Mouse (Mus musculus) frontal cortex, adult (tissue): ENCODE data around the gene Eng.

Experiments
- ATAC-seq: cut with Nextera tagmentation; 2 replicates; pipeline ENCODE4 v1.9.2; 2017; ENCODE audit warnings: mild to moderate bottlenecking, moderate library complexity, mixed read lengths; ENCODE audit not compliant: low TSS enrichment

Eng gene

DNA sequence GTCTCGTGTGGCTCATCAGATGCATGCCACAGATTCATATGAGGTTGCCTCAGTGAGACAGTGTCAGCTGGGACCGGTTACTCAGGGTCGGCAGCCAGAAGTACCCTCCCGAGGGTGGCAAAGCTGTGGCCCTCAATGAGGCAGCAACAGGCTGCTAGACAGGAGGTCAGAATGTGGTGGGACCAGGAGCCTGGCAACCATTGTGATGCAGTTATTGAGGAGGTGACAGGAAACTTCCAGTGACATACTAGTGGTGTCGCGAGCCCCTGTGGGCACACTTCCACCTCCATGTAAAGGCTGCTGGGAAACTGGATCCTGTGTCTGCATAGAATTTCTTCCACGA is 24.9 kb upstream of the Eng start, which contains the start of gene Ak1:
Gene Ak1 (plus strand): TSS at position 242 of the 343 bp plus-strand sequence.
- no peak for ATAC-seq

DNA sequence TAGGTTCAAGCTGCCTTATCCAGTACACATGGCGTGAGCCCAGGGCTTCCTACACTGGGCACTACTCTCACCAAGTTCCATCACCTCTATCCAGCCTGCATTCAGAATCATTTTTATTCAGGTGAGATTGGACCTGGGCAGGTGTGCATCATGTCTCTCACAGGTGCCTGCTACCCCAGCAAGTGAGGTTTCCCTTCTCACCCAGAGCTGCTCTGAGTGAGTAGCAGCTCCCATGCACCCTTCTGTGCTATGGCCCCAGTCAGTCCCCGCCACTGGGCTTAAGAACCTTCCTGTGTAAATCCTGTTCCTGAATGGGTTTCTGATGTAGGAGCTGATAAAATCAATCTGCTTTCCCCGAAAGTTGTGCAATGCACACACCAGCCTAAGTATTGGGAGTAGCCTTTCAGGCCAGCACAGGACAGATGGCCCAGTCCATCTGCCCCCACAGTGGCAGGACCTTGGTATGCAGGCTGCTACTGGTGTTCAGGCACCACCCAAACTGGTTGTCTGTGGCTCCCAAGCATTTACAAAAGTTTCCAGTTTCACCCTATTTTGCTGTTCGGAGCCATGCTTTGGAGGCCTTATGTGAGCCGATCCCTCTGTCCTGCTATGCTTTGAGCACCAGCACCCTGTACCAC is 22.2 kb upstream of the Eng start:
- ATAC-seq = no peak

DNA sequence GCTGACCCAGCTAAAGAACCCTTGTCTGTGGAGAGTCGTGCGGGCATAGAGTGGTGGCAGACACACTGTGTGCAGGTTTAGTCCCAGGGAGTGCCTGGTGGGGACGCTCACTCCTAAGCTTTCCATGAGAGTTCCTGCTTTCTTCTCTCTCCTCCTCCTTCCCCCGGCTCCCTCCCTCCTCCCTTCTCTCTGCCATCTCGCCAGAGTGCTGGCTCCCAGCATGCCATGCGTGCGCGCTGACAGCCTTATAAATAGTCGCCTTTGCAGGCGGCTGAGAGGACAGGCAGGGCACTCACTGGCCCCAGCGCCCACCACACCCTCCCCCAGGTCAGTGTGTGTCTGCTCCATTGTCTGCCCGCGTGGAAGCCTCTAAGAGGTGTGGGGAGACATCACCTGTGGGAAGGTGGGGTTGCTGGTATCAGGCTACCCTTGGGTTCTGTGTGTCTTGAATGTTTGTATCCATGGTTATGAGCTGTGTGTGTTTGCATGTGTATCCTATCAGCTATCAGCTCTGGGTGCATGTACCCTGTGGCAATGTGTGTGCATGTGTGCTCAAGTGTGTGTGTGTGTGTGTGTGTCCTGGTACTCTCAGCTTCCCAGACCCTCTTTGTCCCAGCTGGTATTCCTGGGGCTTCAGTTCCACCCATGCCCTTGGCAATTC is 21.1 kb upstream of the Eng start:
- peak; percentile 81 for ATAC-seq

DNA sequence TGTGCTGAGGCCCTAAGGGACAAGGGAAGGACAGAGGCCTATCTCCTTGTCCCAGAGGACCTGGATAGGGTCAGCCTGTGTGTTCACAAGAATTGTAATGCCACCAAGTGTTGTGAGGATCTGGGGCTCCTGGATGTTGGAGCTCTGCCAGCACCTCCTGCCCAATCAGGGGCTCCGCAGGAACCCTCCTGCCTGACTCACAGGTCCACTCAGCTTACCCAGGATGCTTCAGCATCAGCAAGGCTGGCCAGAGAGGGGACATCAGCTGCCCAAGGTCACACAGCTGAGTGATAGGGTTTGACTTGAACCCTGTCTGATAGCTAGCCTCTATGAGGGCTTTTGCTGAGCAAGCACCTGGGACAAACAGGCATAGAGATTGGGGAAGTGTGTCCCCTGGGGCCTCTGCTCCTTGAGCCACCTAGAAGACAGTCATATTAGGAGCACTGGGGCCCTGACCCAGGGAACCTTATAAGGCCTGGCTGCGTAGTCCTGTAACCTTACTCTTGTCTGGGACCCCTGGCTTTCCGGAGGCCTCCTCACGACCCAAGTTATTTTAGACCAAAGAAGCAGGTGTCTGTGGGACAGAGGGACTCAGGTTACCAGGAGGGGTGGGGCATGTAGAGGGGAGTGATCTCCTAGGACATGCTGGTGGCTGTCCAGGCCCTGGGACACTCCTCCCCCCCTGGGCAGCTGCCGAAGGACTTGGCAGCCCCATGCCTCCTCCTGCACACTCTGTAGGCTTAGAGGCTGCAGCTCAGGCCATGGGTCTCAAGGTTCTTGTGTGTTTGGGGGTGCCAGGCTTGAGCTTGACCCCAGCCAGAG is 20.3 kb upstream of the Eng start:
- peak; percentile 13; the same call in 1 of the 2 replicates for ATAC-seq

- no peak for ATAC-seq
These were observed 18.9 kb upstream of the Eng start for GRCm38 (mm10) chr2:32627266-32628043.

DNA sequence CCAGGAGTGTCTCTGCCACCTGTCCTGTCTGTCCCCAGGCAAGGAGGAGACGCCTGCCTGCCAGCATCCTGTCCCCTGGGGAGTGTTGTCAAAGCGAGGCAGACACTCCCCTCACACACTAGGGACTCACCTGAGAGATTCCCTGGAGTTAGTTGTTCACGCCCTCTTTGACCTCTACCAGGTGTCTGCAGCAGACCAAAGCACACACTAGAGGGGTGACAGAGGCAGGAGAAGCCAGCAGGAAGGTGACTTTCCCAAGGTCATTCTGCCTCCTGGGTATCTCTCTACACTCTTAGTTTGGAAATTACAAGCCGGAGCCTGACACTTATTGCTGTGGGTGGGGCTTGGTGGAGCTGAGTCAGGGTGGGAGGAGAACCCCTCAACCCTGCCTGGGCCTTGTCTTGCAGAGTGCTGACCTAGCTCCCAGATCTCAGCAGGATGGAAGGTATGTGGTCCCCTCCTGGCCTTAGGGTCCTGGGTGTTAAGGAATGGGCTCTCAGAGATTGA is 18.3 kb upstream of the Eng start:
- no peak for ATAC-seq

- no peak for ATAC-seq
These were observed 17.7 kb upstream of the Eng start for GRCm38 (mm10) chr2:32628729-32629128.

DNA sequence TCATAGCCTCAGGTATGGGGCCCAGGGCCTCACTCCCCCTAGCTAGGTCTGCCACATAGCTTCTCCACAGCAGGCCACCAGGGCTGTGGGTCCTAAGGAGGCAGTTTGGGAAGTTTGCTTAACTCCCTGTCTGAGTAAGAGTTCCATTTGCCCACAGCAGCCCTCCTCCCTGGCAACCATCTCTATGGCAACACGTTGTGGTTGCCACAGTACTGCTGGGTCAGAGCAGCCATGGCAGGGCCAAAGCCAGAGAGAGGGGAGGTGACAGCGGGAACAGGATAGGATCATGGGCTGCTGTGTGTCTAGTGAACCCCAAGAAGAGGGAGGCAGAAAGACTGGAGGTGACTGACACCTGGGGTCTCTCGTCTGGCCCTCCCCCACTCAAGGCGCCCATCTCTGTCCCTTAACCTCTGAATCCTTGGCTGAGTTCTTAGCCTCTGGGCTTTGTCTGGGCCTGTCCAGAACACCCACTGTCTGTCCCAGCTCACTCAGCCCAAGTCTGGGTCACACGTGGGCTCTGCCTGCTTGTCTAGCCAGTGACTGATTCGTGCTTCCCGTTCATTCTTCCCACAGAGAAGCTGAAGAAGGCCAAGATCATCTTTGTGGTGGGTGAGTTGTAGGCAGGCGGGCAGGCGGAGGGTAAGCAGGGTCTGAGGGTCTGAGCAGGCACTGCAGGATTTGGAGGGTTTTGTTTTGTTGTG is 17.0 kb upstream of the Eng start:
- no peak for ATAC-seq

GRCm38 (mm10) chr2:32630036-32630435 is 16.4 kb upstream of the Eng start:
- ATAC-seq = no peak

DNA sequence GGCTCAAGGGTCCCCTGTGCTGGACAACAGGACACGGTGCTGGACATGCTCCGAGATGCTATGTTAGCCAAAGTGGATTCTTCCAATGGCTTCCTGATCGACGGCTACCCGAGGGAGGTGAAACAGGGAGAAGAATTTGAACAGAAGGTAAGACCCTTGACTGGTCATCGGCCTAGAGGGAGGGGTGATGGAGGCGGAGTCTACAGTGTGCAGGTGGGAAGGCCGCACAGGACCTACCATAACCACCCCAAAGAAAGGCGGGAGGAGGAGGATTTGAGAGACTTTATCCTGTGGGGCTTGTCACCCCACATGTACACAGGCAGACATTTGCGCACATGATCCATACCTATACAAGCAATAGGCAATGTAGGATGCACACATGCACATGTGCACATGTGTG is 15.3 kb upstream of the Eng start:
- no peak for ATAC-seq

- peak; percentile 55; the same call in 1 of the 2 replicates for ATAC-seq
These were observed 14.5 kb upstream of the Eng start for GRCm38 (mm10) chr2:32631737-32632394.

DNA sequence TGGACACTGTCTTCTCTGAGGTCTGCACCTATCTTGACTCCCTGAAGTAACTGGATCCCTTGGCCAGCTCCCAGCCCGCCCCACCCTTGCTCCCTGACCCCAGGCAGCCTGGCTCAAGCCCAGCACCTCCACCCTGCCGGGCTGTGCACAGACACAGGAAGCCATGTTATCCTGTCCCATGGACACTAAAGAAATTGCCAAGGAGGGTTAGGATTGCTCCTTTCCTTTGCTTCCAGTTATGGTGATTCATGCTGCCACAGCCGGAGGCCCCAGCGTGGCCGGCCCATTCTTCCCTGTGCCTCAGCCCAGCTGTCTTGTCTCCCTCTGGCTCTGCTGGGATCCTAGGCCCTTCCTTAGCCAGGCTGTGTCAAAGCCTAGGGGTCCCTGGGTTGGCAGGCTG is 12.7 kb upstream of the Eng start:
- no peak for ATAC-seq

GRCm38 (mm10) chr2:32634277-32635105 is 11.9 kb upstream of the Eng start:
- no peak for ATAC-seq

DNA sequence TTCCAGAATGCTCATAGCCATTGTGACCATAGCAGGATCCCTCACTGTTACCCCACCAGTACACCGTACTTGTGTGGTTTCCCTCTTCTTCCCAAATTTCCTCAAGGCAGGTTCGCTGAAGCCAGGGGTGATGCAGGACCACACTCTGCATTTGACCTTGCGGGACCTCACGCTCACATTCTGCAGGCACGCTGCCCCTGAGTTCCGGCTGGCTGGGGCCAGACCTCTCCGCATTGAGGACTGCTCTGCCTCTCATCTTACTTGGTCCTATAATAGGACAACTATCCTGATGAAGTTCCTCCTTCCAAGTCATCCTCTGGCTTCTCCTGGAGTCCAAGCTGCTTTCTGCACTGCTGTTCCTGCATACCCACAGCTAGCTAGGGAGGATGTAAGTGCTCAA is 9.8 kb upstream of the Eng start:
- ATAC-seq = no peak

DNA sequence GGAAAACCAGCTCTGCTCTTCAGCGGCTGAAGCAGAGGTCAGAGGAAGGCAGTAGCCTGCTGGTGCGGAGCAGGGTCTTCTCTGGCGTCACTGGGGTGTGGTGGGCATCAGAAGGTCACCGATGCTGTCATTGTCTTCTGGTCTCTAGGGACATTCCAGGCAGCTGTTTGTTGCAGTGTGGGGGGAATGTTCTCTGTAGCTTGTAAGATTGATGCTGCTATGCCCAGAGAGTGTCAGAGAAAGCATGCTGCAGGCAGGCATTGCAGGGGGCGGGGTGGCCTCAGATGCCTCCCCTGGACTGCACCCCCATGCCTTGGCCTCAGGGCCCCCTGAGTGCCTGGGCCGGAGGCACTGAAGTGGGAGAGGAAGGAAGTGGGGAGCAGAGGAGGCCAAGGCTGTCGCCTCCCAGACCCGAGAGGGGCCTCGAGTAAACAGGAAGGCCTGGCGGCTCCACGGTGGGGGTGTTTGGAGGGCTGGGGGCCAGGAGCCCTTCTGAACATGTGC is 8.6 kb upstream of the Eng start:
- no peak for ATAC-seq

- no peak for ATAC-seq
These were observed 6.8 kb upstream of the Eng start for GRCm38 (mm10) chr2:32639632-32640031.

DNA sequence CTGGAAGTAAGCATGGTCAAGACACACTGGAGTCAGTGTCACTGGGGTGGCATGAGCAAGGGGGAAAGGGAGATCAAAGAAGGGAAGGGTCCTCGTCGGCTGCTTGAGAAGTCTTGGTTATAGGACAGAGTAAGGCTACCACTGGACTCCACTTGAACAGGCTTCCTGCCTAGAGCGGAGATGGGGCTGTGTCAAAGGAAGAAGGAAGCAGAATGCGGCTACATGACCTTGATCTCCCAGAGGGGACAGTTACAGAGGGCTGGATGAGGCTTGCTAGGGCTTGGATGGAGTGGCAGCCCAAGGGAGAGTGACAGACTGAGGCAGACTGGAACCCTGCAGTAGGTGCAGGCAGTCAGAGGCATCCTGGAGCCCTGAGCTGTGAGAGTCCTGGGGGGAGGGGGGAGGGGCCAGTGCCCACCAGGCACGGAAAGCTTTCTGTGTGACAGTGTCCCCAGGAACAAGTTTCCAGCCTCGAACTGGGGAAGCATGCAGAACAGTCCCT is 5.8 kb upstream of the Eng start:
- no peak for ATAC-seq

GRCm38 (mm10) chr2:32641810-32642209 is 4.6 kb upstream of the Eng start:
- ATAC-seq = no peak

- ATAC-seq = no peak
These were observed 3.6 kb upstream of the Eng start for GRCm38 (mm10) chr2:32642813-32643212.
